Mouse (Mus musculus) bone marrow, adult 2 months (tissue): ENCODE measurements at regions not wholly inside any gene's neighbourhood (a gene's known extent, or its start where the extent isn't known, plus 50 kb on each side); places are given as distances from the start of the nearest gene placed in this dataset.

Experiments
- CTCF ChIP-seq: fragments of 200-500 bp; IDR thresholded peaks from 2 replicates; pipeline ENCODE4 v1.5.1; 2011; ENCODE audit warnings: low read length, control low read depth; ENCODE audit not compliant: control insufficient read depth, insufficient read depth
- POLR2A ChIP-seq: fragments of 200-500 bp; IDR thresholded peaks from 2 replicates; pipeline ENCODE4 v1.6.1; 2011; ENCODE audit warnings: low read depth, mild to moderate bottlenecking, control low read depth, low read length, borderline replicate concordance; ENCODE audit not compliant: control insufficient read depth

DNA sequence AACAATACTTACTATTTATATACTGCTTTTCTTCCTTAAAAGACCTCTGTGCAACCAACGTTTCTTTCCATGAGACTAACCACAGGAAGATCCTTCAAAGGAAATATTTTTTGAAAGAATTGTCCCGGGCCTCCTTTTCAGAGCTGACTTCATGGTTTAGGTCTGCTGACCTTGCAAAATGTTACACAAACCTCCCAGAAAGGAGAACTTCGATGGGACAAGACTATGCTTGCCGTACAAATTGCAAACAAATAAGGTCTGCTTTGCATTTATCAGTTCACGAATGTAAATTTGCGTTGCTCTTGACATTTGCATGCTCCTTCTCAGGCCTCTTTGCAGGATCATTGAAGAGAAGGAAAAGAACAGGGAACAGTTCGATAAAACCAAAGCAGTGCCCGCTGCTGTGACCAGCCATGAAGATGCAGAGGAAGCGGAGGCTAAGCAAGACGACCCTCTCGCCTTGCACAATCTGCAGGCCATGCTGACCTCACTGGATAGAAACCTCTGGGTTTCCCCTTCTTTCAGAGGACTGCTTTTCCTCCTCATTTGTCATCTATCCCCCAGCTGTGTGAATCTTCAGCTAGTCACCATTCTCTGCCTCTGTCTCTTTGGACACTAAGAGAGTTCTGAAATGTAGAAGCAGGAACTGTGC is 147.2 kb downstream of the Kctd12 start:
- no peak for TF ChIP-seq CTCF
- no peak for TF ChIP-seq POLR2A
